Mouse (Mus musculus) G1E (cell line): ENCODE measurements at regions not wholly inside any gene's neighbourhood (a gene's known extent, or its start where the extent isn't known, plus 50 kb on each side); places are given as distances from the start of the nearest gene placed in this dataset.

ENCODE experiments used
- CTCF ChIP-seq: IDR thresholded peaks from 2 replicates; pipeline ENCODE4 v1.5.1; 2012; ENCODE audit warnings: low read depth, low read length, inconsistent platforms, mixed read lengths
- POLR2AphosphoS5 ChIP-seq: IDR thresholded peaks from 2 replicates; pipeline ENCODE4 v1.6.1; 2012; ENCODE audit warnings: low read depth, low read length, inconsistent platforms; ENCODE audit not compliant: insufficient replicate concordance

GRCm38 (mm10) chr4:125313892-125314291 lies 176.6 kb upstream of the Grik3 start:
- TF ChIP-seq CTCF (no peak), POLR2AphosphoS5 (no peak)
